Comparison of ENCODE assay signal across 25 mouse cellular contexts in the genomic region with DNA sequence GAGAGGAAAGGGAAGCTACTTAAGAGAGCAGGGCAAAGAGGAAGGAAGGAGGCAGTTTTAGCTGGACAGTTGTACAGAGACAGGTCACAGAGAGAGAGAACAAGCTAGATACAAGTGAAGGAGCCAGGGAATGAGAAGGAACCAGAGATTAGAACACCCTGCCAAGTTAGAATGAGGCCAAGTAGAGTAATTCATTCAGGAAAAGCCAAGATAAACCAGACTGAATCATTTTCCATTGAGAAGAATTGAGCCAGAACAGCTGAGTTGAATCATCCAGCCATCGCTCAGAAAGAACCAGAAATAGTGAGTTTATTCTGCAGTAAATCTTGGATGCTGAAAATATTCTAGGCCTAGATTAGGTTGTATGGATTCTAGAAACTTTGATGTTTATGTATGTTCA. TPM values are rescaled to one million over a fixed set of nuclear protein-coding genes. Genes with fewer than 3 reads are reported as not detected.
A peak's percentile ranks its signal among the peaks of the same experiment; 100 is the strongest.
DNase-seq lines count a peak whose midpoint lies in the region; ATAC-seq lines count a peak whose summit lies in the region.
"Had no signal": no experiment of that assay in that cellular context is flagged by ENCODE, and none has a peak within 500 bp of the region (broad histone marks: within the 10 kb centered on the region; RNA-seq: fewer than 3 reads in every experiment).

No protein-coding gene starts in this region.

- no peak overlapping the region for H3K9ac ChIP-seq in heart, embryonic 12.5 days
- H3K9ac ChIP-seq: embryonic facial prominence, embryonic 12.5 days; forebrain, embryonic 13.5 days; heart, embryonic 15.5 days; hindbrain, embryonic 15.5 days; intestine, embryonic 15.5 days; midbrain, embryonic 13.5 days had no signal

- H3K27ac ChIP-seq in heart, embryonic 12.5 days (ENCODE audit: poor library complexity, severe bottlenecking) = no peak overlapping the region
- no peak overlapping the region for H3K27ac ChIP-seq in midbrain, embryonic 10.5 days (replicated peaks)
- H3K27ac ChIP-seq: embryonic facial prominence, embryonic 12.5 days; forebrain, embryonic 13.5 days; heart, embryonic 15.5 days; hindbrain, embryonic 15.5 days; intestine, embryonic 15.5 days; midbrain, embryonic 13.5 days had no signal

- H3K9me3 ChIP-seq in heart, embryonic 12.5 days (replicated peaks) = 0 out of 2 replicates have a peak, but pooled peaks cover 3% of the 10 kb centered on the region
- H3K9me3 ChIP-seq in midbrain, embryonic 10.5 days (replicated peaks) = no peaks in the 10 kb centered on the region
- H3K9me3 ChIP-seq: embryonic facial prominence, embryonic 12.5 days; forebrain, embryonic 13.5 days; G1E; heart, embryonic 15.5 days; hindbrain, embryonic 15.5 days; intestine, embryonic 15.5 days; midbrain, embryonic 13.5 days had no signal

- H3K4me1 ChIP-seq in heart, embryonic 12.5 days (replicated peaks) = 0 out of 2 replicates have a peak, but pooled peaks cover 3% of the 10 kb centered on the region
- H3K4me1 ChIP-seq in midbrain, embryonic 10.5 days = peaks cover 8% of the 10 kb centered on the region; the same call in 1 of the 2 replicates
- H3K4me1 ChIP-seq: heart, embryonic 15.5 days had no signal

- ATAC-seq in heart, embryonic 12.5 days (ENCODE audit: insufficient number of reproducible peaks, low FRiP score) = no peak
- ATAC-seq: forebrain, embryonic 13.5 days; intestine, embryonic 15.5 days; midbrain, embryonic 13.5 days had no signal

- peak; percentile 55 to 59 for DNase-seq in heart, adult 18-20 months
- peak; percentile 5 to 25 for DNase-seq in left cerebral cortex, postnatal 14 days (ENCODE audit: low spot score in 2 of 2)
- DNase-seq in left cerebral cortex, adult 11 months (ENCODE audit: low spot score) = no peak
- peak; percentile 4 for DNase-seq in 3T3-L1 (ENCODE audit: low read depth, low spot score)
- DNase-seq in fibroblast of lung, adult 2 months (ENCODE audit: low read depth) = peak; percentile 36
- DNase-seq in midbrain, embryonic 10.5 days (ENCODE audit: low spot score) = no peak
- DNase-seq: adrenal gland, postnatal 36 days; B cell, adult 2 months; cerebellum, adult 11-12 months; cerebellum, postnatal 25 days; kidney, postnatal 4 days; liver; lung, postnatal 10 days; spleen, adult 18-20 months; thymus, postnatal 14 days had no signal

- H3K36me3 ChIP-seq in heart, embryonic 12.5 days = no peaks in the 10 kb centered on the region
- no peaks in the 10 kb centered on the region for H3K36me3 ChIP-seq in midbrain, embryonic 10.5 days
- H3K36me3 ChIP-seq: embryonic facial prominence, embryonic 12.5 days; heart, embryonic 15.5 days; hindbrain, embryonic 15.5 days; intestine, embryonic 15.5 days; midbrain, embryonic 13.5 days had no signal

- no peak overlapping the region for H3K4me2 ChIP-seq in heart, embryonic 12.5 days
- H3K4me2 ChIP-seq: embryonic facial prominence, embryonic 12.5 days; forebrain, embryonic 13.5 days; heart, embryonic 15.5 days; hindbrain, embryonic 15.5 days; intestine, embryonic 15.5 days; midbrain, embryonic 13.5 days had no signal

- no peaks in the 10 kb centered on the region for H3K27me3 ChIP-seq in heart, embryonic 12.5 days (replicated peaks)
- no peaks in the 10 kb centered on the region for H3K27me3 ChIP-seq in midbrain, embryonic 10.5 days (ENCODE audit: low read depth, poor library complexity, severe bottlenecking)
- H3K27me3 ChIP-seq: CH12.LX; embryonic facial prominence, embryonic 12.5 days; forebrain, embryonic 13.5 days; heart, embryonic 15.5 days; hindbrain, embryonic 15.5 days; intestine, embryonic 15.5 days; midbrain, embryonic 13.5 days had no signal

- WGBS in heart, embryonic 12.5 days = 74% methylated on average over 1 of the region's 1 CpGs
- WGBS in midbrain, embryonic 10.5 days = 96% methylated on average over 1 of the region's 1 CpGs

- no peak overlapping the region for H3K4me3 ChIP-seq in heart, embryonic 12.5 days
- H3K4me3 ChIP-seq in midbrain, embryonic 10.5 days = no peak overlapping the region
- H3K4me3 ChIP-seq: embryonic facial prominence, embryonic 12.5 days; forebrain, embryonic 13.5 days; heart, embryonic 15.5 days; hindbrain, embryonic 15.5 days; intestine, embryonic 15.5 days; midbrain, embryonic 13.5 days had no signal

- intact Hi-C loops in left cerebral cortex, postnatal 14 days (cut with DNase I) = loop anchor here (10.0 kb wide), 1 partner anchor 178 kb away; no protein-coding TSS in a partner anchor

RNA-seq across cellular contexts. Expression of gene Immp2l, which starts 1.4 kb away (rescaled TPM):
- total RNA-seq in heart, adult 18-20 months (2021) = 10 to 100 TPM; 33.7 to 34.9 TPM
- polyA plus RNA-seq in heart, embryonic 12.5 days (2016; fragmentation: Nextera tagmentation; extraction: Ambion mirVana) = 6.7 and 12.4 TPM in 2 replicates
- 1 to 10 TPM; 5.1 to 5.6 TPM for total RNA-seq in left cerebral cortex, postnatal 14 days (2021)
- polyA plus RNA-seq in midbrain, embryonic 10.5 days (2016; fragmentation: Nextera tagmentation; extraction: Ambion mirVana) = 9.2 and 12.0 TPM in 2 replicates
- total RNA-seq: monocyte, adult 5-6 weeks had no signal

Comparison
In these comparisons a context has a peak if more than half of its experiments do, and no peak if none do; other contexts are left out.
1. DNase-seq: peak in heart, adult 18-20 months (2 of 2), left cerebral cortex, postnatal 14 days (2 of 2), 3T3-L1 (single experiment) and fibroblast of lung, adult 2 months (single experiment); none in left cerebral cortex, adult 11 months (single experiment) and midbrain, embryonic 10.5 days (single experiment).
2. RNA of gene Immp2l, which starts 1.4 kb away (total RNA-seq): 33.7 to 34.9 TPM in heart, adult 18-20 months; 5.1 to 5.6 TPM in left cerebral cortex, postnatal 14 days; every median in the first group is over 4 times any median in the second.